Mouse (Mus musculus) midbrain, postnatal 0 days (tissue): ENCODE measurements around the gene Utp18. TPM values are rescaled to one million over a fixed set of nuclear protein-coding genes. Genes with fewer than 3 reads are reported as not detected.

Experiments
- ATAC-seq: fragments of 200-750 bp; cut with Nextera tagmentation; 2 replicates; pipeline ENCODE4 v1.8.0; 2017; ENCODE audit warnings: moderate number of reproducible peaks, mild to moderate bottlenecking, moderate TSS enrichment, moderate library complexity; ENCODE audit not compliant: low FRiP score
- DNase-seq: peaks from one replicate; pipeline ENCODE4 v3.0.0-alpha.2; 2015; ENCODE audit warnings: low spot score
- H3K27ac ChIP-seq: fragments of 300-500 bp; sonication (generic); 2 replicates; pipeline ENCODE4 v1.5.1; 2014; ENCODE audit warnings: low read depth, mild to moderate bottlenecking, low read length, mixed read lengths
- H3K27me3 ChIP-seq: fragments of 300-500 bp; sonication (generic); 2 replicates; pipeline ENCODE4 v1.6.1; 2014; ENCODE audit warnings: low read length, control low read depth, mixed read lengths; ENCODE audit not compliant: insufficient read depth
- H3K36me3 ChIP-seq: fragments of 300-500 bp; sonication (generic); 2 replicates; pipeline ENCODE4 v1.6.1; 2014; ENCODE audit warnings: low read length, control low read depth, mixed read lengths; ENCODE audit not compliant: insufficient read depth
- H3K4me1 ChIP-seq: fragments of 300-500 bp; sonication (generic); 2 replicates; pipeline ENCODE4 v1.6.1; 2014; ENCODE audit warnings: mild to moderate bottlenecking, control low read depth, antibody characterized with exemption, low read length, mixed read lengths; ENCODE audit not compliant: insufficient read depth
- H3K4me2 ChIP-seq: fragments of 300-500 bp; sonication (generic); 2 replicates; pipeline ENCODE4 v1.6.1; 2014; ENCODE audit warnings: low read depth, mild to moderate bottlenecking, low read length, mixed read lengths; ENCODE audit not compliant: poor library complexity, severe bottlenecking
- H3K4me3 ChIP-seq: fragments of 300-500 bp; sonication (generic); 2 replicates; pipeline ENCODE4 v1.5.1; 2014; ENCODE audit warnings: low read depth, mild to moderate bottlenecking, low read length, moderate library complexity
- H3K9ac ChIP-seq: fragments of 300-500 bp; sonication (generic); replicated peaks from 2 replicates; pipeline ENCODE4 v1.6.1; 2014; ENCODE audit warnings: mild to moderate bottlenecking, low read length, moderate library complexity, mixed read lengths; ENCODE audit not compliant: poor library complexity, severe bottlenecking
- H3K9me3 ChIP-seq: fragments of 300-500 bp; sonication (generic); 2 replicates; pipeline ENCODE4 v1.6.1; 2016; ENCODE audit warnings: low read length, control low read depth
- CTCF ChIP-seq: IDR thresholded peaks from 2 replicates; pipeline ENCODE4 v1.5.1; 2016; ENCODE audit warnings: antibody characterized with exemption, mild to moderate bottlenecking
- WGBS: fragments of 180-500 bp; shearing (Covaris S2); extraction: QIAGEN DNeasy Blood & Tissue Kit; methylation state at CpG from one replicate; pipeline ENCODE4 v1.1.7; 2014; 5-methylcytosine and 5-hydroxymethylcytosine counted together
- polyA plus RNA-seq: library from polyadenylated mRNA; unstranded; fragments of >200 nt; fragmentation: Nextera tagmentation; extraction: Ambion mirVana; gene quantifications from 2 replicates; pipeline ENCODE4 v1.2.1, GENCODE M21; 2015
- total RNA-seq: library from RNA; depleted of rRNA; stranded (reverse); fragments of >200 nt; gene quantifications from 2 replicates; pipeline ENCODE4 v1.2.3, GENCODE M21; 2014; rRNA removed

Utp18 gene
- total and polyA plus RNA-seq, 2 experiments from 2014 or later, result 25.9 to 37.1 TPM

- H3K9me3 ChIP-seq, result no peaks in the 10 kb centered on the region
- DNase-seq (peak; percentile 42), ATAC-seq (no peak)
- no peak overlapping the region for H3K4me3 ChIP-seq
- WGBS, result 72% methylated on average over 2 of the region's 2 CpGs
- no peak overlapping the region for H3K4me2 ChIP-seq
- no peaks in the 10 kb centered on the region for H3K36me3 ChIP-seq
- TF ChIP-seq CTCF, result no peak
- H3K27me3 ChIP-seq, result peaks cover 5% of the 10 kb centered on the region; the same call in 1 of the 2 replicates
- H3K4me1 ChIP-seq, result no peaks in the 10 kb centered on the region
- no peak overlapping the region for H3K9ac ChIP-seq
- H3K27ac ChIP-seq, result no peak overlapping the region
Observed at GRCm38 (mm10) chr11:93821533-93821932, 64.0 kb downstream of the Utp18 start.

- no peak for ATAC-seq
- H3K4me2 ChIP-seq, result no peak overlapping the region
- 64% methylated on average over 15 of the region's 15 CpGs for WGBS
Observed at GRCm38 (mm10) chr11:93817966-93818738, 67.4 kb downstream of the Utp18 start.

GRCm38 (mm10) chr11:93812955-93813354, 72.6 kb downstream of the Utp18 start:
- Histone ChIP-seq H3K4me2 (no peak overlapping the region), H3K9ac (no peak overlapping the region), H3K4me3 (no peak overlapping the region), H3K9me3 (no peaks in the 10 kb centered on the region), H3K36me3 (no peaks in the 10 kb centered on the region), H3K27me3 (peaks cover 5% of the 10 kb centered on the region; the same call in 1 of the 2 replicates), H3K27ac (no peak overlapping the region), H3K4me1 (no peaks in the 10 kb centered on the region)
- no peak for TF ChIP-seq CTCF
- no peak for DNase-seq
- no peak for ATAC-seq
- 82% methylated on average over 4 of the region's 4 CpGs for WGBS

More at GRCm38 (mm10) chr11:93817966-93818738, 67.4 kb downstream of the Utp18 start:
- no peaks in the 10 kb centered on the region for H3K9me3 ChIP-seq
- no peaks in the 10 kb centered on the region for H3K36me3 ChIP-seq
- H3K9ac ChIP-seq, result no peak overlapping the region
- no peak overlapping the region for H3K4me3 ChIP-seq
- no peaks in the 10 kb centered on the region for H3K4me1 ChIP-seq
- DNase-seq, result peak; percentile 40
- no peak for TF ChIP-seq CTCF
- H3K27me3 ChIP-seq, result peaks cover 5% of the 10 kb centered on the region; the same call in 1 of the 2 replicates
- H3K27ac ChIP-seq, result no peak overlapping the region

- H3K9me3 ChIP-seq, result no peaks in the 10 kb centered on the region
- H3K27me3 ChIP-seq, result peaks cover 5% of the 10 kb centered on the region; the same call in 1 of the 2 replicates
- TF ChIP-seq CTCF, result peak; percentile 96
- no peaks in the 10 kb centered on the region for H3K36me3 ChIP-seq
- H3K9ac ChIP-seq, result no peak overlapping the region
- WGBS, result 32% methylated on average over 11 of the region's 11 CpGs
- H3K4me1 ChIP-seq, result no peaks in the 10 kb centered on the region
- H3K4me2 ChIP-seq, result no peak overlapping the region
- no peak overlapping the region for H3K4me3 ChIP-seq
- DNase-seq (peak; percentile 87), ATAC-seq (0 out of 2 replicates have a peak, but pooled peaks have one; percentile 34)
- no peak overlapping the region for H3K27ac ChIP-seq
Observed at GRCm38 (mm10) chr11:93812125-93812868, 73.3 kb downstream of the Utp18 start.

Other genes with a start within 250 kb of the Utp18 start
- gene Mbtd1, start 86 bp upstream of the Utp18 start, total RNA-seq, result 10.5 and 20.1 TPM in 2 replicates
- 8.0 and 11.6 TPM in 2 replicates for gene Mbtd1, start 86 bp upstream of the Utp18 start, polyA plus RNA-seq
- gene Nme2, start 70.5 kb upstream of the Utp18 start, total RNA-seq, result 237 and 286 TPM in 2 replicates
- gene Nme2, start 70.5 kb upstream of the Utp18 start, polyA plus RNA-seq, result 139 and 145 TPM in 2 replicates
- 61.1 and 113 TPM in 2 replicates for gene Gm20390, start 82.5 kb upstream of the Utp18 start, total RNA-seq
- gene Gm20390, start 82.5 kb upstream of the Utp18 start, polyA plus RNA-seq, result 370 and 379 TPM in 2 replicates
- 46.2 and 66.9 TPM in 2 replicates for gene Nme1, start 82.8 kb upstream of the Utp18 start, total RNA-seq
- gene Nme1, start 82.8 kb upstream of the Utp18 start, polyA plus RNA-seq, result 383 and 424 TPM in 2 replicates
- gene Spag9, start 110.3 kb upstream of the Utp18 start, total RNA-seq, result 131 and 161 TPM in 2 replicates
- 66.8 and 80.7 TPM in 2 replicates for gene Spag9, start 110.3 kb upstream of the Utp18 start, polyA plus RNA-seq